Mouse (Mus musculus) lung, embryonic 15.5 days (tissue): ENCODE data around the gene H2-Oa. TPM values are rescaled to one million over a fixed set of nuclear protein-coding genes. Genes with fewer than 3 reads are reported as not detected.

Experiments used
- ATAC-seq: fragments of 200-750 bp; cut with Nextera tagmentation; 2 replicates; pipeline ENCODE4 v1.8.0; 2017; ENCODE audit warnings: moderate number of reproducible peaks, borderline replicate concordance; ENCODE audit not compliant: low FRiP score, low TSS enrichment; ENCODE audit errors: extremely low read depth
- H3K27ac ChIP-seq: fragments of 300-500 bp; sonication (generic); 2 replicates; pipeline ENCODE4 v1.5.1; 2015; ENCODE audit warnings: moderate library complexity, mild to moderate bottlenecking, inconsistent platforms
- H3K27me3 ChIP-seq: fragments of 300-500 bp; sonication (generic); 2 replicates; pipeline ENCODE4 v1.6.1; 2015; ENCODE audit warnings: inconsistent platforms
- H3K36me3 ChIP-seq: fragments of 300-500 bp; sonication (generic); 2 replicates; pipeline ENCODE4 v1.6.1; 2015; ENCODE audit warnings: inconsistent platforms
- H3K4me1 ChIP-seq: fragments of 300-500 bp; sonication (generic); 2 replicates; pipeline ENCODE4 v1.6.1; 2015; ENCODE audit warnings: inconsistent platforms
- H3K4me2 ChIP-seq: fragments of 300-500 bp; sonication (generic); 2 replicates; pipeline ENCODE4 v1.6.1; 2015; ENCODE audit warnings: inconsistent platforms, mild to moderate bottlenecking, moderate library complexity
- H3K4me3 ChIP-seq: fragments of 300-500 bp; sonication (generic); 2 replicates; pipeline ENCODE4 v1.5.1; 2015; ENCODE audit warnings: mild to moderate bottlenecking, inconsistent platforms
- H3K9ac ChIP-seq: fragments of 300-500 bp; sonication (generic); 2 replicates; pipeline ENCODE4 v1.6.1; 2015; ENCODE audit warnings: inconsistent platforms
- H3K9me3 ChIP-seq: fragments of 300-500 bp; sonication (generic); 2 replicates; pipeline ENCODE4 v1.6.1; 2016; ENCODE audit warnings: inconsistent platforms
- WGBS: fragments of 180-500 bp; shearing (Covaris S2); methylation state at CpG from one replicate; pipeline ENCODE4 v1.1.7; 2015; 5-methylcytosine and 5-hydroxymethylcytosine counted together
- polyA plus RNA-seq: library from polyadenylated mRNA; unstranded; fragments of >200 nt; fragmentation: Nextera tagmentation; extraction: Ambion mirVana; gene quantifications from 2 replicates; pipeline ENCODE4 v1.2.1, GENCODE M21; 2015

H2-Oa gene
- polyA plus RNA-seq, 1 experiment from 2014 or later: 1.0 TPM

GRCm38 (mm10) chr17:34102831-34103230 is 10.7 kb downstream of the H2-Oa start:
- Histone ChIP-seq H3K27ac (no peak overlapping the region), H3K9me3 (no peaks in the 10 kb centered on the region), H3K27me3 (no peaks in the 10 kb centered on the region), H3K36me3 (no peaks in the 10 kb centered on the region), H3K9ac (no peak overlapping the region), H3K4me2 (no peak overlapping the region), H3K4me3 (no peak overlapping the region), H3K4me1 (peaks cover 14% of the 10 kb centered on the region; the same call in 1 of the 2 replicates)
- WGBS: 59% methylated on average over 6 of the region's 6 CpGs
- no peak for ATAC-seq

- H3K4me1 ChIP-seq: peaks cover 3% of the 10 kb centered on the region; the same call in 1 of the 2 replicates
- no peaks in the 10 kb centered on the region for H3K9me3 ChIP-seq
- 71% methylated on average over 9 of the region's 9 CpGs for WGBS
- peaks cover 10% of the 10 kb centered on the region for H3K36me3 ChIP-seq
- H3K9ac ChIP-seq: no peak overlapping the region
- no peak overlapping the region for H3K4me2 ChIP-seq
- no peak for ATAC-seq
- no peak overlapping the region for H3K27ac ChIP-seq
- no peak overlapping the region for H3K4me3 ChIP-seq
- H3K27me3 ChIP-seq: no peaks in the 10 kb centered on the region
Observed at GRCm38 (mm10) chr17:34104804-34105203, 12.7 kb downstream of the H2-Oa start.

GRCm38 (mm10) chr17:34106555-34106954 is 14.4 kb downstream of the H2-Oa start:
- WGBS: 80% methylated on average over 7 of the region's 7 CpGs
- ATAC-seq: no peak
- no peaks in the 10 kb centered on the region for H3K27me3 ChIP-seq
- no peak overlapping the region for H3K9ac ChIP-seq
- no peak overlapping the region for H3K27ac ChIP-seq
- peaks cover 27% of the 10 kb centered on the region for H3K36me3 ChIP-seq
- peaks cover 4% of the 10 kb centered on the region; the same call in 1 of the 2 replicates for H3K4me1 ChIP-seq
- H3K4me2 ChIP-seq: no peak overlapping the region
- H3K9me3 ChIP-seq: no peaks in the 10 kb centered on the region
- no peak overlapping the region for H3K4me3 ChIP-seq

GRCm38 (mm10) chr17:34107109-34107867 is 15.1 kb downstream of the H2-Oa start:
- Histone ChIP-seq H3K27ac (no peak overlapping the region), H3K36me3 (peaks cover 35% of the 10 kb centered on the region), H3K9me3 (no peaks in the 10 kb centered on the region), H3K4me3 (no peak overlapping the region), H3K4me2 (no peak overlapping the region), H3K9ac (no peak overlapping the region), H3K4me1 (0 out of 2 replicates have a peak, but pooled peaks cover 2% of the 10 kb centered on the region), H3K27me3 (no peaks in the 10 kb centered on the region)
- WGBS: 77% methylated on average over 7 of the region's 7 CpGs
- no peak for ATAC-seq

GRCm38 (mm10) chr17:34108460-34108859 is 16.3 kb downstream of the H2-Oa start:
- H3K27me3 ChIP-seq: no peaks in the 10 kb centered on the region
- H3K9me3 ChIP-seq: no peaks in the 10 kb centered on the region
- peaks cover 46% of the 10 kb centered on the region for H3K36me3 ChIP-seq
- H3K4me2 ChIP-seq: no peak overlapping the region
- H3K4me3 ChIP-seq: no peak overlapping the region
- no peak overlapping the region for H3K9ac ChIP-seq
- no peak for ATAC-seq
- H3K27ac ChIP-seq: no peak overlapping the region
- WGBS: 75% methylated on average over 5 of the region's 6 CpGs
- 0 out of 2 replicates have a peak, but pooled peaks cover 2% of the 10 kb centered on the region for H3K4me1 ChIP-seq

GRCm38 (mm10) chr17:34109038-34109805 is 17.1 kb downstream of the H2-Oa start:
- H3K4me2 ChIP-seq: no peak overlapping the region
- H3K4me1 ChIP-seq: peaks cover 2% of the 10 kb centered on the region; the same call in 1 of the 2 replicates
- no peak for ATAC-seq
- peaks cover 54% of the 10 kb centered on the region for H3K36me3 ChIP-seq
- no peaks in the 10 kb centered on the region for H3K27me3 ChIP-seq
- peak overlapping the region; percentile 50; the same call in 1 of the 2 replicates for H3K27ac ChIP-seq
- 76% methylated on average over 14 of the region's 14 CpGs for WGBS
- H3K9me3 ChIP-seq: no peaks in the 10 kb centered on the region
- no peak overlapping the region for H3K9ac ChIP-seq
- no peak overlapping the region for H3K4me3 ChIP-seq

GRCm38 (mm10) chr17:34109806-34110195 is 17.7 kb downstream of the H2-Oa start:
- Histone ChIP-seq H3K4me1 (peaks cover 2% of the 10 kb centered on the region; the same call in 1 of the 2 replicates), H3K36me3 (peaks cover 60% of the 10 kb centered on the region), H3K9me3 (no peaks in the 10 kb centered on the region), H3K4me2 (no peak overlapping the region), H3K27ac (peak overlapping the region; percentile 50; the same call in 1 of the 2 replicates), H3K9ac (no peak overlapping the region), H3K27me3 (no peaks in the 10 kb centered on the region), H3K4me3 (no peak overlapping the region)
- 52% methylated on average over 3 of the region's 3 CpGs for WGBS
- ATAC-seq: peak; percentile 52

- WGBS: 48% methylated on average over 8 of the region's 8 CpGs
- H3K4me1 ChIP-seq: peaks cover 4% of the 10 kb centered on the region
- peaks cover 65% of the 10 kb centered on the region for H3K36me3 ChIP-seq
- H3K27me3 ChIP-seq: no peaks in the 10 kb centered on the region
- peak overlapping the region; percentile 50; the same call in 1 of the 2 replicates for H3K27ac ChIP-seq
- no peaks in the 10 kb centered on the region for H3K9me3 ChIP-seq
- no peak for ATAC-seq
- H3K4me3 ChIP-seq: no peak overlapping the region
- no peak overlapping the region for H3K4me2 ChIP-seq
- no peak overlapping the region for H3K9ac ChIP-seq
Observed at GRCm38 (mm10) chr17:34110309-34110708, 18.2 kb downstream of the H2-Oa start.

- Histone ChIP-seq H3K9me3 (no peaks in the 10 kb centered on the region), H3K27me3 (no peaks in the 10 kb centered on the region), H3K4me2 (no peak overlapping the region), H3K36me3 (peaks cover 91% of the 10 kb centered on the region), H3K27ac (no peak overlapping the region), H3K4me1 (peaks cover 21% of the 10 kb centered on the region), H3K9ac (no peak overlapping the region), H3K4me3 (no peak overlapping the region)
- no peak for ATAC-seq
- WGBS: 89% methylated on average over 7 of the region's 7 CpGs
Observed at GRCm38 (mm10) chr17:34114114-34114513, 22.0 kb downstream of the H2-Oa start.

- Histone ChIP-seq H3K4me3 (peak overlapping the region; percentile 75), H3K9me3 (no peaks in the 10 kb centered on the region), H3K36me3 (peaks cover 64% of the 10 kb centered on the region), H3K9ac (peak overlapping the region; percentile 83), H3K4me1 (peaks cover 19% of the 10 kb centered on the region), H3K27me3 (no peaks in the 10 kb centered on the region), H3K27ac (no peak overlapping the region), H3K4me2 (peak overlapping the region; percentile 82)
- no peak for ATAC-seq
- 18% methylated on average over 7 of the region's 7 CpGs for WGBS
Observed at GRCm38 (mm10) chr17:34116736-34117370, 24.7 kb downstream of the H2-Oa start.

- H3K36me3 ChIP-seq: peaks cover 57% of the 10 kb centered on the region
Observed at GRCm38 (mm10) chr17:34117421-34118112, 25.4 kb downstream of the H2-Oa start.

More at GRCm38 (mm10) chr17:34117421-34118112, 25.4 kb downstream of the H2-Oa start:
- no peak for ATAC-seq
- H3K9ac ChIP-seq: peak overlapping the region; percentile 83
- peak overlapping the region; percentile 77; the same call in 1 of the 2 replicates for H3K27ac ChIP-seq
- WGBS: 0% methylated on average over 5 of the region's 5 CpGs
- peak overlapping the region; percentile 75 for H3K4me3 ChIP-seq
- H3K9me3 ChIP-seq: no peaks in the 10 kb centered on the region
- H3K4me1 ChIP-seq: peaks cover 19% of the 10 kb centered on the region
- H3K27me3 ChIP-seq: no peaks in the 10 kb centered on the region
- H3K4me2 ChIP-seq: peak overlapping the region; percentile 82
